Mouse (Mus musculus) heart, postnatal 0 days (tissue): ENCODE results near the gene Ptprt.

Experiments used
- CTCF ChIP-seq: IDR thresholded peaks from 2 replicates; pipeline ENCODE4 v1.5.1; 2016; ENCODE audit warnings: antibody characterized with exemption, control low read depth, low read depth
- EP300 ChIP-seq: IDR thresholded peaks from 2 replicates; pipeline ENCODE4 v1.6.1; 2016; ENCODE audit warnings: antibody characterized with exemption, low read depth

- TF ChIP-seq CTCF, result no peak
- TF ChIP-seq EP300, result no peak
Observed at GRCm38 (mm10) chr2:162282121-162282520, 378.8 kb downstream of the Ptprt start.
